Mouse (Mus musculus) cerebellum, postnatal 4 days (tissue): ENCODE results near the gene Adk.

Experiments used
- DNase-seq, 2 experiments: peaks; one replicate each; pipeline ENCODE4 v3.0.0; 2022; ENCODE audit warnings: low spot score in 2 of 2, mixed read lengths in 1 of 2

Gene Adk

GRCm38 (mm10) chr14:21348611-21349260 is 296.4 kb downstream of the Adk start:
- no peak for DNase-seq

DNA sequence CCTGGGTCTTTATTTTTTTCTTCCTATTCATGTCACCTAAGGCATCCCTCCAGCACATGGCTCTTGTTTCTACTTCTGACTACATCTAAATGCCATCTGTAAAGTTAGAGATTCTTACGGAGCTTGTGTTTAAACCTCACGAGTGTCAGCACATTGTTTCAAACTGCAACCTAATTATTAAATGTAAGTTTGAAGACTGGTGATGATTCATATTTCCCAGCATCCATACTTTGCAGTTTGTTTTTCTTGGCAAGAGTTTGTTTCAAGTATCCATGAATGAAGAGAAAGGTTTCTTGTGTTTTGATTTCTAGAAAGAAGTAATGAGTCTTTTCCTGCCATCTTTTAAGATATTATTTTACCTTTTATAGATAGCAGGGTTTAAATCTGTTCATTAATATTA is 299.3 kb downstream of the Adk start:
- DNase-seq, result no peak

- no peak for DNase-seq
These were observed 303.9 kb downstream of the Adk start for GRCm38 (mm10) chr14:21356286-21356685.

- no peak for DNase-seq
These were observed 307.0 kb downstream of the Adk start for GRCm38 (mm10) chr14:21359207-21359895.

GRCm38 (mm10) chr14:21359896-21360525 is 307.6 kb downstream of the Adk start:
- no peak for DNase-seq

DNA sequence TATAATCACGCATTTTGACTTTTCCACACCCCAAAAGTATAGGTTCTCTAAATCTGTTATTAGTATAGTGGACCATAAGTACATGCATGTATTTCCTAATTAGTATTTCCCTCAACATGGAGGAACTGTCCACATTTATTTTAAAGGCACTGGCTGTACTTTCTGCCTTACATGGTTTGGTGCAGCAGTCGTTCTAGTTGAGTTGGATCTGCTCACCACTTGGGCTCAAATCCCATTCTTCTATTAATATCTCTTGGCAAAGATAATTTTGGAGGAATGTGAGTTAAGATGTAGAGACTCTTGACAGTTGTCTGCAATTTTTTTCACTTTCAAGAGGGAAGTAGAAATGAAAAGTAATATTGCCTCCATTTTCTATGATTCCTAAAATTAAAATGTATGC is 314.7 kb downstream of the Adk start:
- DNase-seq, result no peak

DNA sequence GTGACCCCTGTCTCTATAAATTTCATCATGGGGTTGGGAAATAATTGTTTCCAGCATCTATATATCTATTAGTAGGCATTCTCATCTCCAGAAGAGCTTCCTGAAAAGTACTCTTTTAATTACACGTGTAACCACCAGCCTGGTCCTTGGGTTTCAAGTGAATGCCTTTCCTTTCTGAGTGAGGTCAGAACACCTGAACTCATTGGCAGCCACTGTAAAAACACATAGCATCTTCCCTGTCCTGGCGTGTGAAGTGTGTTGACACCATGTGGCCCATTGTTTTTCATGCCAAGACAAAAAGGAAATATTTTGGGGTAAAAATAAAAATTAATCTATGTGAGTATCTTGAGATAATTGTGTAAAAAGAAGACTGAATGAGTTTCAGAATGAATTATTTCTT is 316.2 kb downstream of the Adk start:
- no peak for DNase-seq

GRCm38 (mm10) chr14:21369127-21369526 is 316.8 kb downstream of the Adk start:
- DNase-seq, result peak in 1 of 2 experiments; percentile 61

GRCm38 (mm10) chr14:21371946-21372345 is 319.6 kb downstream of the Adk start:
- DNase-seq, result no peak

- DNase-seq, result no peak
These were observed 320.3 kb downstream of the Adk start for GRCm38 (mm10) chr14:21372689-21373088.

DNA sequence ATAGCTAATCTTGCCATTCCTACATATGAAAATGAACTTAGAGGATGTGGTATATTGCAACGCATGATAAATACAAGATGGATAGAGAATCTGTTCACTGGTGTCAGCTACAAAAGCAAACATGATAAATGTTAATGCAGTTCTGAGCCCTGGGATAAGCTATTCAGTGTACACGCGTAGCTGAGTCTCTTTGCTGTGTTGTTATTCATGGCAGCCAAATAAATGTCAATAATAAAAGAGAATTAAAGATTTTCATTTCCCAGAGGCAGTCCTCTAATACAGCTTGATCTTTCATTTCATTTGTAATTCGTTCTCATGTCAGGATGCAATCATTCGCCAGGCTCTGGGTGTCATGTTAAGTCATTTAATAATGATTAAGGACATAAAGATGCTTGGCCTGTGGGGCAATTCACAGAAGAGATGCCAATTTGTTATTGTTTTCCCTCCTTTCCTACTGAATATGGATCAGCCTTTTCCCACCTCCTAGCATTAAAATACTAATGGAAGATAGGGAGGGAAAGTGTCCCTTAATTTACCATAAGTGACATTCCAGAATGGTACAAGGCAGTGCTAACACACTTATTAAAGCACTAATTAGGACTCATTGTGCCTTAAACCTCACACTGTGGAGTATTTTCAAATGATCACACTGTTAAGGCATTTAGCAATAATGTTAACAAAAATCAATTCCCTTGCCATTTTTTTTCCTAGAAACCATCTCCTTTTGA is 331.5 kb downstream of the Adk start:
- no peak for DNase-seq

DNA sequence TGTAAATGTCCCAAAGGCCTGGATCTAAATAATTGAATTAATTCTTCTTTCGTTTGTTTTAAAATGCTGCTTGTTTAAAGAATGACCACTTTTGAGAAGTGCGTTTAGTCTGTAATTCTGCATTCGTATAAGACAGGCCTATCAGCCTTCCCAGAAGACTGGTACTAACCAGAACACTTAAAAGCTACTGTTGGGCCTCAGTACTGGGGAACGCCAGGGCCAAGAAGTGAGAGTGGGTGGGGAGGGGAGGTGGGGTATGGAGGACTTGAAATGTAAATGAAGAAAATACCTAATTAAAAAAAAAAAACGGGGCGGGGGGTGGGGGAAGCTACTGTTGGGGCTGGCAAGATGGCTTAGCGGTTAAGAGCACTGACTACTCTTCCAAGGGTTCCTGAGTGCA is 347.1 kb downstream of the Adk start:
- DNase-seq, result no peak

- DNase-seq, result peak in 1 of 2 experiments; percentile 22
These were observed 349.8 kb downstream of the Adk start for GRCm38 (mm10) chr14:21402157-21402601.

GRCm38 (mm10) chr14:21402621-21403405 is 350.4 kb downstream of the Adk start:
- DNase-seq, result no peak

DNA sequence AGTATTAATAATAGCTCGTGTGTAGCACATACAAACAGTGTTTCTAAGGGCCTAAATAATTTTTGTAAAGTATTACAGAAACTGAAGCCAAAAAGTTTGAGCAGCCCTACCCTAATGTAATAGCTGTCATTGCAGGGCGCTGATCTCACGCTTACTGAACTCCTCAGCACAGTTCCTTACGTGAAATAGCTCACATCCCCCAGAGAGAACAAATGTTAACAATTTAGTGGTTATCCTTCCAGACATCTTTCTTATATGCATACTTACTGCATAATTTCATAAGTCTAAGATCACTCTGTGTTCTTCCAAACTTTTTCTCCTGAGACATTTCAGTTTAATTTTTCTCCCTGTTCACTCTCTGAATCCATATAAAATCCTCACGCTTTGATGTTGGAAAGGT is 354.6 kb downstream of the Adk start:
- DNase-seq, result no peak

GRCm38 (mm10) chr14:21408846-21409245 is 356.5 kb downstream of the Adk start:
- no peak for DNase-seq

- DNase-seq, result no peak
These were observed 358.5 kb downstream of the Adk start for GRCm38 (mm10) chr14:21410769-21411477.

DNA sequence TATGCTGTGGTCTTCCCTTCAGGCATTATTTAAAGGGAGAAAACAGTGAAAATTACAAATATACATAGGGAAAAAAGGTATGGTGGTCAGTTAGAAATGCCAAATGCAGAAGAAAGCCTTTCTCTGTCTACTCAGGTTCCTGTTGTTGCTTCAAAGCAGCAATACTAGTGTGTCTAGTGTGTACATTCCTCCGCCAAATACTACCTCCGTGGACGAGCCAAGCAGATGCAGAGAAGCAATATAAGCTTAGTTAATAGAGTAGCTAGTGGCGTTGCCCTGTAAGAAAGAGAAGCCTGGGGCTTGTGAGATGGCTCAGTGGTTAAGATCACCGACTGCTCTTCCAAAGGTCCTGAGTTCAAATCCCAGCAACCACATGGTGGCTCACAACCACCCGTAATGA is 359.1 kb downstream of the Adk start:
- no peak for DNase-seq

DNA sequence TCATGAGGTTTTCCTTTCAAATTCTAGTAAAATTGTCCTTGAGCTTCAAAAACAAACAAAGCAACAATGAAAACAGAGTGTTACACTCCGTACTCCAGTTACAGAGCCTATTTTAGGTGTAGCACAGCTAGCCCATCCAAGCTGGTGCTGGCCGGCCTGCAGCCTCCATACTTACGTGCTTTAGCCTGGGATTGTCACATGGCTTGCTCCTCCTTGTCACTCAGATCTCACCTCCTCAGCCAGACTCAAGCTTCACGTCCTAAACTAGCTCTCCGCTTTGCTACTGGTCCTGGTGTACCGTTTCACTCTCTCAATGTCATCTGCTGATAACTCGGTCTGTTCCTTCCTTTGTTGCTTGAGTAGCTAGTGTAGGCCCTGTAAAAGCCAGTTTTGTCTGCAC is 366.0 kb downstream of the Adk start:
- no peak for DNase-seq

- no peak for DNase-seq
These were observed 375.0 kb downstream of the Adk start for GRCm38 (mm10) chr14:21427369-21427768.

- DNase-seq, result no peak
These were observed 381.0 kb downstream of the Adk start for GRCm38 (mm10) chr14:21433415-21433814.
